Mouse (Mus musculus): ENCODE data around the gene Nhlrc1.

DNA sequence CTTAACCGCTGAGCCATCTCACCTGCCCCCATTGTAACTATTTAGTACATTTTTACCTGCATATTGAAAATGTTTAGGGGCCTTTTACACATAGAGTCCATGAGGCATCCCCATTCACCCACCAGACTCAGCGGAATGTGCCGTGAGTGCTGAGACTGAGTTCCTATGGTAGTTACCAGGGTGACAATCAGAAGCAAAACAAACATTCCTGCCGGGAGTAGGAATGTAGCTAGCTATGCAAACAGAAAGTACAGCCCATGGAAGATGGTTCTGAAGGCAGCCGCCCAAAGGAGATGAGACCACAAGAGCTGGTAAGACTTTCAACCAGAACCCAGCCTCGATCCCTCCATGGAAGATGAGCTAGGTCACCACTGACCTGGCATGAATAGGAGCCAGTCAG, 28.4 kb downstream of the Nhlrc1 start:
- TF ChIP-seq POLR2A (IDR thresholded peaks at IDR 0.05; ENCODE audit: insufficient read depth, low read depth, low read length): no peak
- no peak for TF ChIP-seq CTCF (IDR thresholded peaks at IDR 0.05; ENCODE audit: insufficient read depth, low read depth, low read length)
